Mouse (Mus musculus) ZHBTc4 (cell line): ENCODE data around the gene Elfn1.

Experiments
- DNase-seq: peaks from one replicate; pipeline ENCODE4 v3.0.0-alpha.2; 2011; ENCODE audit warnings: low read depth, low spot score

Gene Elfn1

DNA sequence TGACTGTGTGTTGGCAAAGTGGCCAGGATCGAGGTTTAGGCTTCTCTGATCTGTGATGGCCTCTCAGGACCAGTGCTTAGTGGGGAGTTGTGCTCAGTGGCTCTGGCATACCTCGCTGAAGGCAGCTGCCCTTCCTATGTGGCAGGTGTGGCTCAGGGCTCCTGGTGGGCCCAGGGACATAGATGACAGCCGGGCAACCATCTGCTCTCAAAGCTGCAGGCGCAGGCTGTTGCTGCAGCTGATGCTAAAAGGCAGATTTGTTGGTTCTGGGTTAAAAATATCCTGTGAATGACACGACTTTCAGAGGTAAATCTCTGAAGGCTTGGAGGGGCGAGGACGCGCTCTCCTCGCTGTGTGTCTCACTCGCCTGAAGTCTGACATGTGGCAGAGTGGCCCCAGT, 114.0 kb downstream of the Elfn1 start:
- no peak for DNase-seq

DNA sequence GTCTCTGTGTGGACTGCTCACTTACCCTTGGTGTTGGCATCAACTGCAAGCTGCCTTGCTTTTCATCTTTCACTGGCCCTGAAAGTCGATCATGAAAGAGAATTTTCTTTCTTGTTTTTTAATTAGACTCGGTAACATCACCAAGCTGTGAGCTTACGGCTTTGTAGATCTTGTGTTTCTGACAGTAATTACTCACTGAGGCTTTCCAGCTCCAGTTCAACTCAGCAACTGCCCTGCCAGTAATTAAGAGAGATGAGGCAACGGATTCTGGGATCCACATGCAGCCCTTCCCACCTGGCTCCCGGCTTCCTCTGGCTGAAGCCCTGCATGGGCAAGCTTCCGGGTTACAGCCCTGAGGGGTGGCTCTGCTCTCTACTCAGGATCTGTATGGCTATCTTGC, 115.1 kb downstream of the Elfn1 start:
- no peak for DNase-seq

DNA sequence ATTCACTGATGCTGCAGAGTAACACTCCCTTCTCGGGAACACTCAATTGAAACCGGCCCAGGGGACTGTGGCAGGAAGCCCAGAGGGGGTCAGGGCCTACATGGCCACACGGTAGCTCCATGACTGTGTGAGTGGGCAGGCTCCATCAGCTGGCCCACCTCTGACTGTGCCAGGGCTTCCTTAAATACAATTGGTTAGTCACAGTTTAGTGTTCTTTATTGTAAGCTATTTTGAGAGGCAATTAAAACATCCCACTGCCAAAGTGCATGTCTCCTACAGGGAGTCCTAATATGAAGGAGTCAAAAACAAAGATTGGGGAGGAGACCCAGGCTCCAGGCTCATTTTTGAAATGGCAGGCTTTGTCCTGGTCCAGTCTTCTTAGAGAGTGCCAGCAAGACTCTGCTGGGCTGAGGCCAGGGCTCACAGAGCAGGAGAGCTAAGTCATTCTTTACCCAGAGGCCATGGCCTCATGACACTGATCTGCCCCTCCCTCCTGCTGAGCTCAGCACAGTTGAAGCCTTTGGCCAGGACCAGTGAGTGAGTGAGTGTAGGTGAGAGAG, 116.3 kb downstream of the Elfn1 start:
- no peak for DNase-seq
